Mouse (Mus musculus) brain, embryonic 14.5 days (tissue): ENCODE measurements around the gene Mafk. TPM values are rescaled to one million over a fixed set of nuclear protein-coding genes. Genes with fewer than 3 reads are reported as not detected.
A peak's percentile ranks its signal among the peaks of the same experiment; 100 is the strongest.

Experiments
- DNase-seq: peaks from one replicate; pipeline ENCODE4 v3.0.0-alpha.2; 2011; ENCODE audit warnings: low read depth
- CTCF ChIP-seq: fragments of 200-500 bp; IDR thresholded peaks from 2 replicates; pipeline ENCODE4 v1.5.1; 2012; ENCODE audit warnings: inconsistent platforms, mild to moderate bottlenecking, moderate library complexity, borderline replicate concordance; ENCODE audit not compliant: insufficient read depth, insufficient read length; ENCODE audit errors: extremely low read depth
- POLR2A ChIP-seq: fragments of 200-500 bp; IDR thresholded peaks from 2 replicates; pipeline ENCODE4 v1.6.1; 2012; ENCODE audit warnings: mild to moderate bottlenecking, inconsistent platforms, borderline replicate concordance; ENCODE audit not compliant: poor library complexity, insufficient read depth, insufficient read length, severe bottlenecking; ENCODE audit errors: extremely low read depth
- polyA plus RNA-seq: library from polyadenylated mRNA; depleted of rRNA; stranded (reverse); fragments of >200 nt; gene quantifications from 2 replicates; pipeline ENCODE4 v1.2.3, GENCODE M21; 2012

The Mafk gene
- polyA plus RNA-seq, 1 experiment = 12.6 TPM

- TF ChIP-seq CTCF (no peak), POLR2A (no peak)
These were observed 8.7 kb downstream of the Mafk start for GRCm38 (mm10) chr5:139799801-139800590.

GRCm38 (mm10) chr5:139801231-139801630 is 9.9 kb downstream of the Mafk start:
- TF ChIP-seq CTCF (no peak), POLR2A (no peak)
- no peak for DNase-seq

More at GRCm38 (mm10) chr5:139799801-139800590, 8.7 kb downstream of the Mafk start:
- DNase-seq = no peak

DNA sequence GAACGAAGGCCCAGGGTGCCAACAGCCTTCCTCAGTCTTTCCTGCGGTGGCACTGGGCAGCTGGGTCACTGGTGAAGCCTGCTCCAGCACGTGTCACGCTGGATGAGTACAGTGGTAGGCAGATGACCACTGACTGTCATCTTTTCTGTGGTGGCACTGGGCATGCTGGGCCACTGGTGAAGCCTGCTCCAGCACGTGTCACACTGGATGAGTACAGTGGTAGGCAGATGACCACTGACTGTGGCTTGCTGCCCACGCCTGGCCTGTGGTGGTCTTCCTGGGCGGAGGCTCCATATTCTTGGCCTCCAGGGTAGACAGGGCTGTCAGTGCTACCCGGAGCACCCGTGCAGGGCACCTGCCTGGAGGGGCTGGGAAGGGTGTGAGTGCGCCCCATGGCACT is 10.6 kb downstream of the Mafk start:
- DNase-seq = no peak
- TF ChIP-seq CTCF = no peak

DNA sequence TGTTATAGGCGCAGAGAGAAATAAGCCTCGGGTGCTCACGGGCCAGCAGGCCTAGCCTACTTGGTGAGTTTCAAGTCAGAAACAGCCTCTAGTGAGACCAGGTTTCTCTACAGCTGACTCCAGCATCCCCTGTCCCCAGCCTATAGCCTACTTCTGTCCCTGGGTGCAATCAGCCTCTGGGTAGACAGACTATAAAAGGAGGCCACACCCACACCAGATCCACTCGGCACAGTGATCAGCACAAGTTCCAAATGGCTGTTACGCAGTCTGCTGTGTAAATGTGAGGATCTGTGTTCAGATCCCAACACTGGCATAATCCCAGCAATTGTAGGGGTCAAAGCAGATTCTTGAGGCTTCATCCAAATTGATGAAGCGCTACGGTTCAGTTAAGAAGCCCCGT is 11.9 kb downstream of the Mafk start:
- TF ChIP-seq CTCF (no peak), POLR2A (no peak)
- no peak for DNase-seq

GRCm38 (mm10) chr5:139803601-139804102 is 12.3 kb downstream of the Mafk start:
- peak; percentile 89 for DNase-seq
- no peak for TF ChIP-seq POLR2A
- peak; percentile 35; the same call in 1 of the 2 replicates for TF ChIP-seq CTCF

- TF ChIP-seq CTCF = no peak
- no peak for TF ChIP-seq POLR2A
- no peak for DNase-seq
These were observed 12.8 kb downstream of the Mafk start for GRCm38 (mm10) chr5:139804107-139804551.

GRCm38 (mm10) chr5:139804573-139805111 is 13.3 kb downstream of the Mafk start:
- TF ChIP-seq CTCF (no peak), POLR2A (no peak)

DNA sequence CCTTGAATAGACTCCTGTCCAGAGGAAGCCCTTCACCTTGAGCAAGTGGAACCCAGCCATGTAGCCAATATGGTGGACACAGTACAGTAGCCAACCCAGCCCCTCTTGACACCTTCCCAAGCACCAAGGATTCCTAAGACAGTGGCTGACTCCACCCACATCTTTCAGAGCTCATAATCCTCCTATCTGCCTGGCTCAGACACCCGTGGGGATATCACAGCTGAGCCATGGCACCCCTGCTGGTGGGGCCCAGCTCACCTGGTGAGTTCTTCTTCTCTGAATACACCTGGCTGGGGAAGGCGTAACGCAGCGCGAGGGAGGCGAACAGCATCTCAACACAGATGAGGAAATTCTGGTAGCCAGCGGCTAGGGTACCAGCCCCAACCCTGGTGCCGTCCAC is 14.6 kb downstream of the Mafk start:
- DNase-seq = no peak
- no peak for TF ChIP-seq CTCF
- TF ChIP-seq POLR2A = no peak

More at GRCm38 (mm10) chr5:139804573-139805111, 13.3 kb downstream of the Mafk start:
- DNase-seq = no peak

- DNase-seq = no peak
- TF ChIP-seq CTCF (0 out of 2 replicates have a peak, but pooled peaks have one; percentile 28), POLR2A (no peak)
These were observed 18.1 kb downstream of the Mafk start for GRCm38 (mm10) chr5:139809397-139809796.

GRCm38 (mm10) chr5:139811677-139812397 is 20.5 kb downstream of the Mafk start:
- DNase-seq = no peak
- TF ChIP-seq POLR2A = no peak
- TF ChIP-seq CTCF = no peak
